Mouse (Mus musculus) kidney, embryonic 15.5 days (tissue): ENCODE results near the gene Rabepk. TPM values are rescaled to one million over a fixed set of nuclear protein-coding genes. Genes with fewer than 3 reads are reported as not detected.
"Not testable (repeated sequence)": the region's sequence is repeated elsewhere in the genome, so short reads cannot be mapped to it uniquely, and the experiment has no call there.

Source experiments
- ATAC-seq: fragments of 200-750 bp; cut with Nextera tagmentation; replicated peaks from 2 replicates; pipeline ENCODE4 v1.8.0; 2017; ENCODE audit warnings: moderate TSS enrichment; ENCODE audit not compliant: low FRiP score
- H3K27ac ChIP-seq: fragments of 300-500 bp; sonication (generic); 2 replicates; pipeline ENCODE4 v1.5.1; 2015; ENCODE audit warnings: mild to moderate bottlenecking, inconsistent platforms
- H3K27me3 ChIP-seq: fragments of 300-500 bp; sonication (generic); 2 replicates; pipeline ENCODE4 v1.6.1; 2015; ENCODE audit warnings: inconsistent platforms
- H3K36me3 ChIP-seq: fragments of 300-500 bp; sonication (generic); 2 replicates; pipeline ENCODE4 v1.6.1; 2015; ENCODE audit warnings: inconsistent platforms
- H3K4me1 ChIP-seq: fragments of 300-500 bp; sonication (generic); 2 replicates; pipeline ENCODE4 v1.6.1; 2015; ENCODE audit warnings: inconsistent platforms
- H3K4me2 ChIP-seq: fragments of 300-500 bp; sonication (generic); 2 replicates; pipeline ENCODE4 v1.6.1; 2015; ENCODE audit warnings: moderate library complexity, mild to moderate bottlenecking, inconsistent platforms
- H3K4me3 ChIP-seq: fragments of 300-500 bp; sonication (generic); replicated peaks from 2 replicates; pipeline ENCODE4 v1.5.1; 2015; ENCODE audit warnings: mild to moderate bottlenecking, inconsistent platforms
- H3K9ac ChIP-seq: fragments of 300-500 bp; sonication (generic); 2 replicates; pipeline ENCODE4 v1.6.1; 2015; ENCODE audit warnings: mild to moderate bottlenecking, inconsistent platforms
- H3K9me3 ChIP-seq: fragments of 300-500 bp; sonication (generic); replicated peaks from 2 replicates; pipeline ENCODE4 v1.6.1; 2016; ENCODE audit warnings: inconsistent platforms
- WGBS: fragments of 180-500 bp; shearing (Covaris S2); methylation state at CpG from one replicate; pipeline ENCODE4 v1.1.7; 2015; ENCODE audit warnings: mixed read lengths; 5-methylcytosine and 5-hydroxymethylcytosine counted together
- polyA plus RNA-seq: library from polyadenylated mRNA; unstranded; fragments of >200 nt; fragmentation: Nextera tagmentation; extraction: Ambion mirVana; gene quantifications from 2 replicates; pipeline ENCODE4 v1.2.1, GENCODE M21; 2015

The Rabepk gene
- polyA plus RNA-seq, 1 experiment from 2014 or later = 36.3 TPM

DNA sequence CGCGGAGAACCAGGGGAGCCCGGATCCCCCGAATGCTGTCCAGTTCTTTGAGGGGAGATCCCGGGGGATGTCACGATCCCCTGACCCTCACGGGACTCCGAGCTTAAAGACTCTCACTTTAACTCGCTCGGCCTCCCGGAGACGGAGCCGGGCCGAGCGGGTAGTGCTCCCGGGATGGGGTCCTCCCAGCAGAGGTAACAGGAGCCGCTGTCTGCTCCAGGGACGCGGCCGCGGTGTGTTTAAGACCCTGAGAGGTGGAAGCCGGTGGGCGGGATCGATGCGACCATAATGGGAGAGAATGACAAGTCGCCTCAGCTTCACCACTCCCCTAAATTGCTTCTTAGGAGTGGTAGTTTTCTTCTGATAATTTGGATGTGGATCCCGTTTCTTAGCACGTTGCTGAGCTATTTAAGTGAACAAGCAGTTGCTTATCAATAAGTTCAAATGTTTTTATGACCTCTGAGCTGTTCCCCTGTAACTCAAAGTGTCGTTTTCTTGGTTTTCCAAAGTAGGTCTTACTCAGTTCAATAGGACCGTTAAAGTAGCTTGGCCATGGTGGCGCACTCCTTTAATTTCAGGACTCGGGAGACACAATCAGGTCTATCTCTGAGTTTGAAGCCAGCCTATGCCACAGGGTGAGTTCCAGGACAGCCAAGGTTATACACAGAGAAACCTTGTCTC is 3.0 kb upstream of the Rabepk start:
- H3K4me2 ChIP-seq = peak overlapping the region; percentile 67
- ATAC-seq = peak; percentile 59
- H3K4me3 ChIP-seq = peak overlapping the region; percentile 74
- peaks cover 22% of the 10 kb centered on the region for H3K36me3 ChIP-seq
- 0% methylated on average over 32 of the region's 32 CpGs for WGBS
- H3K9ac ChIP-seq = peak overlapping the region; percentile 89
- peak overlapping the region; percentile 95 for H3K27ac ChIP-seq
- not testable (repeated sequence) for H3K27me3 ChIP-seq, H3K9me3 ChIP-seq
- H3K4me1 ChIP-seq = peaks cover 41% of the 10 kb centered on the region

DNA sequence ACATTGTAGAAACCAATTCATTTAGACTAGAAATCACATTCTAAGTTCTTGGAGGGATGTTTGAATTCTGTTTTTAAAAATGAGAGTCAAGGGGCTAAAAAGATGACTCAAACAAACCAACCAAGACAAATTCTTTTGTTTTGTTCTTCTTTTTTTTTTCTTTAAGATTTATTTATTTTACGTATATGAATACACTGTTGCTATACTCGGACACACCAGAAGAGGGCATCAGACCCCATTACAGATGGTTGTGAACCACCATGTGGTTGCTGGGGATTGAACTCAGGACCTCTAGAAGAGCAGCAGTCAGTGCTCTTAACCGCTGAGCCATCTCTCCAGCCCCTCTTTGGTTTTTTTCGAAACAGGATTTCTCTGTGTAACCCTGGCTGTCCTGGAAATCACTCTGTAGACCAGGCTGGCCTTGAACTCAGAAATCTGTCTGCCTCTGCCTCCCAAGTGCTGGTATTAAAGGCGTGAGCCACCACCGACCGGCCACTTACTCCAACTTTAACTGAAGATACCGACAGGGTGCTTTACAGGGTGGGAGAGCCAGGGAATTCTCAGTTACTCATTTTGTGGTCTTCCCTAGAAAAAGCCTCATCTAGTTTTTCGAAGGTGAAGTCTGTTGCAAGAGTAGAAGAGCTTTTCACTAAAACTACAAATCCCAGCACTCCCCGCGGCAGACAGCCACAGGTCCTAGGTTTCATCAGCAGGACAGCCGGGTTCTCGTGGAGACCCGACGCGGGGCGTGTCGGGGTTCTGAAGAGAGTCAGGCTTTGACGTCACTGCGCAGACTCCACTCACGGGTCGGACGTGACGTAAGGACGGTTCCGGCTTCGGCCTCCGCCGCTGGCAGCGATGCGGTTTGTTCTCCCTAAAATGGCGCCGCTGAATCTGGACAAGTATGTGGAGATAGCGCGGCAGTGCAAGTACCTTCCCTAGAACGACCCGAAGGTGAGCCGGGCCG is 2.1 kb upstream of the Rabepk start:
- H3K9ac ChIP-seq = peak overlapping the region; percentile 89
- peak; percentile 95 for ATAC-seq
- H3K4me2 ChIP-seq = peak overlapping the region; percentile 67
- H3K27me3 ChIP-seq = no peaks in the 10 kb centered on the region
- H3K9me3 ChIP-seq = no peaks in the 10 kb centered on the region
- H3K36me3 ChIP-seq = peaks cover 21% of the 10 kb centered on the region
- peaks cover 41% of the 10 kb centered on the region for H3K4me1 ChIP-seq
- peak overlapping the region; percentile 74 for H3K4me3 ChIP-seq
- H3K27ac ChIP-seq = peak overlapping the region; percentile 95
- 5% methylated on average over 39 of the region's 39 CpGs for WGBS

DNA sequence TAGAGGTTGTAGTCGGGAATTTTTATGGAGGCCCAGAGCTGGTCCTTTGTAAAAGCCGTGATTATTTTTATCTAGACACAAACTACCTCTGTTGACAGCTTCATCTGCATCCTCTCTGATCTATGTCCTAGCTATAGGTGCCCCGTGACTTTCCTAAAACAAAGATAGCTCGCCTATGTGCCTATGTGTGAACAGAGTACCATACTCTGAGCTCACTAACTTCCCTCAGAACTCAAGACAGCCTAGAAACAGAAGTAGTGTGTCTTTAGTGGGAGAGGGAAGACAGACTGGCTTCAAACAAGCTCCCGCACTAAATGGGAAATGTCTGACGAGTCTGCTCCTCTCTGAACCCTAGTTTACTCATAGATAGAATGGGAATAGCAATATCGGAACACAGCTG is 659 bp upstream of the Rabepk start:
- Histone ChIP-seq H3K4me3 (peak overlapping the region; percentile 64; the same call in 1 of the 2 replicates), H3K9me3 (no peaks in the 10 kb centered on the region), H3K36me3 (peaks cover 19% of the 10 kb centered on the region), H3K9ac (peak overlapping the region; percentile 60; the same call in 1 of the 2 replicates), H3K4me2 (peak overlapping the region; percentile 59), H3K4me1 (peaks cover 35% of the 10 kb centered on the region), H3K27me3 (no peaks in the 10 kb centered on the region), H3K27ac (peak overlapping the region; percentile 86)
- no peak for ATAC-seq
- WGBS = 80% methylated on average over 7 of the region's 7 CpGs

DNA sequence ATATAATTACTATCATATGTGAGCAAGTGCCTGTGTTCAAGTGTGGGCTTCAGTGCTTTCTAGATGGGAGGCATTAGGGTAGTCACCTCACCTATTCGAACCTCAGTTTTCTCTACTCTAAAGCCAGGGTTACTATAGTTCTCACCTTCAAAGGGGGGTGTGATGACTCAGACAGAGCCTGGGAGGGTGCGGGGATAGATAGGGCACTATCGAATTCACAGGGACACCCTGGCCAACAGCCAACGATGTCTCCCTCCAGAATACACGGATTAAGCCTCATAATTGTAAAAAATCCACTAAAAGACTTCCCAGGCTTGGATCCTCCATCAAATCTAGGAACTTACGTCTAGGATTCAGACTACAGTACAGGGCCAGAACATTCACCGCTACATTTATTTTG is 4.3 kb downstream of the Rabepk start:
- H3K4me1 ChIP-seq = peaks cover 16% of the 10 kb centered on the region
- no peak overlapping the region for H3K4me2 ChIP-seq
- H3K9ac ChIP-seq = no peak overlapping the region
- no peaks in the 10 kb centered on the region for H3K9me3 ChIP-seq
- ATAC-seq = no peak
- no peak overlapping the region for H3K4me3 ChIP-seq
- no peaks in the 10 kb centered on the region for H3K27me3 ChIP-seq
- no peak overlapping the region for H3K27ac ChIP-seq
- WGBS = 88% methylated on average over 7 of the region's 7 CpGs
- peaks cover 47% of the 10 kb centered on the region for H3K36me3 ChIP-seq

DNA sequence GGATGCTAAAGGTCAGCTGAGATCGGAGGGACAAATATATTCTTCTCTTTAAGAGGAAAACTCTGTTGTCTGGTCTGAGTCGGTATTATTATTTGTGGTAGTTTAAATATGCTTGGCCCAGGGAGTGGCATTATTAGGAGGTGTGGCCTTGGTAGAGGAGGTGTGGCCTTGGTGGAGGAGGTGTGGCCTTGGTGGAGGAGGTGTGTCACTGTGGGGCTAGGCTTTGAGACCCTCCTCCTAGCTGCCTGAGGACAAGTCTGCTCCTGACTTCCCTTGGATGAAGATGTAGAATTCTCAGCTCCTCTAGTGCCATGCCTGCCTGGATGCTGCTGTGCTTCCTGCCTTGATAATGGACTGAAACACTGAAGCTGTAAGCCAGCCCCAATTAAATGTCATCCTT is 5.2 kb downstream of the Rabepk start:
- 93% methylated on average over 2 of the region's 2 CpGs for WGBS
- no peak overlapping the region for H3K27ac ChIP-seq
- H3K9ac ChIP-seq = no peak overlapping the region
- peaks cover 10% of the 10 kb centered on the region for H3K4me1 ChIP-seq
- H3K27me3 ChIP-seq = no peaks in the 10 kb centered on the region
- ATAC-seq = no peak
- peaks cover 56% of the 10 kb centered on the region for H3K36me3 ChIP-seq
- no peak overlapping the region for H3K4me2 ChIP-seq
- H3K4me3 ChIP-seq = no peak overlapping the region
- H3K9me3 ChIP-seq = no peaks in the 10 kb centered on the region

DNA sequence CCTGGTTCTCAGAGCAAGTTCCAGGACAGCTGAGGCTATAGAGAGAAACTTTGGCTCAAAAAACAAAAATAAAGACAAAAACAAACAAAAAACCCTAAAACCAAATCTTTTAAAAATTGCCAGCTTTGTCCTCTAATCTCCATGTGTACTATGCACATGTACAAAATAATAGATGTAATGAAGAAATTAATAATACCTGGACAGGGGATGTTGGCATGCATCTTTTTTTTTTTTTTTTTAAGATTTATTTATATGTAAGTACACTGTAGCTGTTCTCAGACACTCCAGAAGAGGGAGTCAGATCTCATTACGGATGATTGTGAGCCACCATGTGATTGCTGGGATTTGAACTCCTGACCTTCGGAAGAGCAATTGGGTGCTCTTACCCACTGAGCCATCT is 7.2 kb downstream of the Rabepk start:
- not testable (repeated sequence) for H3K27me3 ChIP-seq, H3K27ac ChIP-seq, ATAC-seq, H3K4me3 ChIP-seq, H3K9ac ChIP-seq, H3K4me2 ChIP-seq, H3K9me3 ChIP-seq, H3K4me1 ChIP-seq
- H3K36me3 ChIP-seq = peaks cover 69% of the 10 kb centered on the region
- WGBS = 98% methylated on average over 2 of the region's 2 CpGs

DNA sequence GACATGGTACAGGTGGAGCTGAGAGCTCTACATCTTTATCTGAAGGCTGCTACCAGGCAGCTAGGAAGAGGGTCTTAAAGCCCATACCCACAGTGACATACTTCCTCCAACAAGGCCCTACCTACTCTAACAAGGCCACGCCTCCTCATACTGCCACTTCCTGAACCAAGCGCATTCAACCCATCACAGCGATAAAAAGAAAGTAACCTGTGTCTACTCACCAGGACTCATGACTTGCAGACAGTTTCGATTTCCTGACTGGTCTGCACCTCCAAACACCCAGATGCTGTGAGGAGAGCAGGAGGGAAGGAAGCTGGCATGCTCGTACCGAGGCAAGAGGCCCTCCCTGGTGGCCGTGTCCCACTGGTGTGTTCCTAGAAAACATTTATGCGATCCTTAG is 9.4 kb downstream of the Rabepk start:
- WGBS = 94% methylated on average over 8 of the region's 8 CpGs
- H3K9ac ChIP-seq = no peak overlapping the region
- H3K27ac ChIP-seq = no peak overlapping the region
- H3K4me2 ChIP-seq = no peak overlapping the region
- no peaks in the 10 kb centered on the region for H3K4me1 ChIP-seq
- no peak overlapping the region for H3K4me3 ChIP-seq
- H3K9me3 ChIP-seq = no peaks in the 10 kb centered on the region
- no peak for ATAC-seq
- H3K36me3 ChIP-seq = peaks cover 67% of the 10 kb centered on the region
- H3K27me3 ChIP-seq = no peaks in the 10 kb centered on the region

DNA sequence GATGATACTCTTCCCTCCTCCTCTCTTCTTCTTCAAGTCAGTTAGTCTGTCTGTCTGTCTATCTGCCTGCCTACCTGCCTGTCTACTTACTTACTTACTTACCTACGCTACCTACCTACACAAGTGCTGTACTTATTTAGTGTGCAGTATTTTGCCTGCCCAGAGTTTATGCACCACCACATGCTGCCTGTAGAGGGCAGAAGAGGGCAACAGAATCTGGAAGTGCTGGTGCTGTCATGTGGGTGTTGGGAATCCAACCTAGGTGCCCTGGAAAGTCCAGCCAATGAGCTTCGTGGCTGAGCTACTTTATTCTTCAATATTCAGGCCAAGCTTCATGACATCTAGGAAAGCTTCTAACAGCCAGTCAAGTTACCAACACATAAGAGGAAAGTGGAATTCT is 15.6 kb downstream of the Rabepk start:
- Histone ChIP-seq H3K9me3 (no peaks in the 10 kb centered on the region), H3K27me3 (no peaks in the 10 kb centered on the region), H3K4me3 (no peak overlapping the region), H3K4me2 (no peak overlapping the region), H3K27ac (no peak overlapping the region), H3K36me3 (peaks cover 79% of the 10 kb centered on the region), H3K4me1 (no peaks in the 10 kb centered on the region), H3K9ac (no peak overlapping the region)
- 87% methylated on average over 2 of the region's 2 CpGs for WGBS
- no peak for ATAC-seq

DNA sequence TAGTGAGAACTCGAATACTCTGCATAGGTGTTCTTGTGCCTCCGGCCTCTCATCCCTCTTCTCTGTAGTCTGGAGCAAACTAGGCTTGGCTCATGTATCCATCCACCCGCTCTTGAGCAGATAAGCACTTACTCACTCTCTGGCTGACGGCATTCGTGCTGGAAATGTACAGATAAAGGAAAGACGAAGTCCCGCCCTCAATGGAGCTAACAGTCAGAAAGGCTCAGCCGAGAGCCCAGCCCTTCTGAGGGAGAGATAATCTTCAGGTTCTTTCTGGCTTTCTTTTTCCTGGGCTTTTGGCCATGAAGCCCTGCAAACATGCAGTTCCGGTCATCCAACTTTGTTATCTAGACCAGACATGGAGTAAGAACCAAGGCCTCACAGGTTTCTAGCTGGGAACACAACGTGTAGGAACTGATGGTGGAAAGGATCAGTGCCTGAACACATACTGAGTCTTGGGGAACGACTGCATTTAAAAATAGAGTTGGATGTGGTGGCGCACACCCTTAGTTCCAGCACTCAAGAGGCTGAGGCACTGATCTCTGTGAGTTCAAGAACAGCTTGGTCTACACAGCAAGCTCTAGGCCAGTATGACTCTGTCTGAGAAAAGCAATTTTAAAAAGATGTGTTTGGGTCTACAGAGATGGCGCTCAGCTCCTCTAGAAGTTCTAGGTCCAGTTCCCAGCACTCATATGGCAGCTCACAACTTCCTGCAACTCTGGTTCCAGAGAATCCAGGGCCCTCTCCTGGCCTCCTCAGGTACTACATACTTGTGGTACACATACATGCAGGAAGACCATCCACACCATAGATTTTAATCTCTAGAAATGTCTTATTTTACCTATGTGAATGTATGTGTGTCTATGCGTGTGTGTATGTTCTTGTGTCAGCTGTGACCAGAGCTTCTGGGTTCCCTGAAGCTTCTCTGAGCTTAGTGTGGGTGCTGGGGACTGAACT is 16.4 kb downstream of the Rabepk start:
- WGBS = 91% methylated on average over 14 of the region's 14 CpGs
- Histone ChIP-seq H3K4me1 (no peaks in the 10 kb centered on the region), H3K4me2 (no peak overlapping the region), H3K36me3 (peaks cover 81% of the 10 kb centered on the region), H3K27ac (no peak overlapping the region), H3K4me3 (no peak overlapping the region), H3K9ac (no peak overlapping the region), H3K9me3 (no peaks in the 10 kb centered on the region), H3K27me3 (no peaks in the 10 kb centered on the region)
- ATAC-seq = peak; percentile 76

DNA sequence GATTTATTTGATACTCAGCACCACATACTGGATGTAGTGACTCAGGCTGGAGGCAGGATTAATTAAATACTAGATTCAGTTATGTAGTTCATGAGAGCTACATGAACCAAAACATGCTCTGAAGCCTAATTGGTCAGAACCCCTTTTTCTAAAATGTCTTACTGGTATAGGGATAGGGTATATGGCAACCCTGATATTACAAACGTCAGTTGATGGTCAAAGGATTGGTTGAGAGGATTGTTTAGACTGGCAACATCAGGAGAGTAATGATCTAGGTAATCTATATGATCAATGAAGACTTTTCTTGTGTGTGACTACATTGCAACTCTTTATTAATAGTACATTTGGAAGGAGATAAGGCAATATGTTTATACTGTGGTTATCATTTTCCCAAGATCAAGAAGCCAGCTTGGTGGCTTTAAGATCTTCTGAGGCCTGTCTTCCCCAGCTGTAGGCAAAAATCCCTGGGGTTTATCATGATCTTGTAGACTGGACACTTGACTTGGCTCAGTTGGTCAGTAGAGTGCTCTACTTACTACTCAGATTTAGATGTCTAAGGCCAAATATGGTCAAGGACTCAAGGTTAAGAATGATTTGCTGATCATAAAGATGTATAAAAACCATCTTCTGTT is 22.4 kb downstream of the Rabepk start:
- peak overlapping the region; percentile 73; the same call in 1 of the 2 replicates for H3K4me2 ChIP-seq
- H3K27me3 ChIP-seq = no peaks in the 10 kb centered on the region
- 60% methylated on average over 1 of the region's 1 CpGs for WGBS
- H3K9me3 ChIP-seq = no peaks in the 10 kb centered on the region
- peaks cover 87% of the 10 kb centered on the region for H3K36me3 ChIP-seq
- H3K27ac ChIP-seq = no peak overlapping the region
- H3K9ac ChIP-seq = no peak overlapping the region
- H3K4me1 ChIP-seq = peaks cover 45% of the 10 kb centered on the region
- ATAC-seq = no peak
- H3K4me3 ChIP-seq = no peak overlapping the region

DNA sequence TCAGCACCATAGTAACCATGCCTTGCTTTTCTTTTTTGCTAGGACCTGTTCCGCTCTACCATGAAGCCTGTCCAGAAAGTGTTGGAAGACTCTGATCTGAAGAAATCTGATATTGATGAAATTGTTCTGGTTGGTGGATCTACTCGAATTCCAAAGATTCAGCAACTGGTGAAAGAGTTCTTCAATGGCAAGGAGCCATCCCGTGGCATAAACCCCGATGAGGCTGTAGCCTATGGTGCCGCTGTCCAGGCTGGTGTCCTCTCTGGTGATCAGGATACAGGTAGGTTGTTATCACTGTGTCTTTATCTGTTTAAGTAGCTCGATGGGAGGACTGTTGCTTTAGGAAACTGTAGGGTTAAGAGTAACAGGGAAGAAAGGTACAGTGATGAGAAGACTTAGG is 25.2 kb downstream of the Rabepk start:
- WGBS = 86% methylated on average over 6 of the region's 6 CpGs
- Histone ChIP-seq H3K36me3 (peaks cover 68% of the 10 kb centered on the region), H3K27me3 (no peaks in the 10 kb centered on the region), H3K4me1 (peaks cover 50% of the 10 kb centered on the region), H3K27ac (no peak overlapping the region), H3K9ac (no peak overlapping the region), H3K9me3 (no peaks in the 10 kb centered on the region), H3K4me3 (peak overlapping the region; percentile 84), H3K4me2 (peak overlapping the region; percentile 73)
- ATAC-seq = no peak
